Mouse (Mus musculus): ENCODE measurements around the gene Gdpgp1. TPM values are rescaled to one million over a fixed set of nuclear protein-coding genes. Genes with fewer than 3 reads are reported as not detected.

Gdpgp1 gene
- total RNA-seq, 4 experiments from 2014 or later = 6.2 to 7.5 (median 7.0) TPM

- no peak for DNase-seq (ENCODE audit: low spot score in 2 of 2)
These were observed 43.7 kb downstream of the Gdpgp1 start for GRCm38 (mm10) chr7:80276374-80276773.

- no peak for DNase-seq (ENCODE audit: low spot score in 2 of 2)
These were observed 47.4 kb downstream of the Gdpgp1 start for GRCm38 (mm10) chr7:80280032-80280431.

GRCm38 (mm10) chr7:80280998-80281397 lies 48.3 kb downstream of the Gdpgp1 start:
- DNase-seq (ENCODE audit: low spot score in 2 of 2) = no peak

- no peak for DNase-seq (ENCODE audit: low spot score in 2 of 2)
These were observed 49.0 kb downstream of the Gdpgp1 start for GRCm38 (mm10) chr7:80281646-80282045.

- DNase-seq (ENCODE audit: low spot score in 2 of 2) = no peak
These were observed 50.7 kb downstream of the Gdpgp1 start for GRCm38 (mm10) chr7:80283226-80283918.

- no peak for DNase-seq (ENCODE audit: low spot score in 2 of 2)
These were observed 51.7 kb downstream of the Gdpgp1 start for GRCm38 (mm10) chr7:80284391-80284790.

- no peak for DNase-seq (ENCODE audit: low spot score in 2 of 2)
These were observed 53.1 kb downstream of the Gdpgp1 start for GRCm38 (mm10) chr7:80285725-80286124.

GRCm38 (mm10) chr7:80287736-80288135 lies 55.1 kb downstream of the Gdpgp1 start:
- no peak for DNase-seq (ENCODE audit: low spot score in 2 of 2)

Other genes with a start within 250 kb of the Gdpgp1 start
- 10 to 100 TPM; 24.3 to 30.2 (median 26.0) TPM for gene Zfp710, start 208.1 kb upstream of the Gdpgp1 start, total RNA-seq (2022)
- gene Idh2, start 117.5 kb upstream of the Gdpgp1 start, total RNA-seq (2022) = 10 to 100 TPM; 67.5 to 83.7 (median 75.9) TPM
- gene Sema4b, start 46.0 kb upstream of the Gdpgp1 start, total RNA-seq (2022) = 10 to 100 TPM; 22.0 to 27.7 (median 25.9) TPM
- 10 to 100 TPM; 20.3 to 31.5 (median 25.9) TPM for gene Cib1, start 52 bp upstream of the Gdpgp1 start, total RNA-seq (2022)
- 1 to 10 TPM; 1.3 to 2.1 (median 1.8) TPM for gene Ttll13, start 13.5 kb downstream of the Gdpgp1 start, total RNA-seq (2022)
- gene Ngrn, start 28.4 kb downstream of the Gdpgp1 start, total RNA-seq (2022) = 10 to 100 TPM; 37.2 to 43.3 (median 38.6) TPM
- gene Vps33b, start 36.8 kb downstream of the Gdpgp1 start, total RNA-seq (2022) = 10 to 100 TPM; 19.8 to 27.7 (median 23.7) TPM
- gene Prc1, start 61.6 kb downstream of the Gdpgp1 start, total RNA-seq (2022) = 1 to 10 TPM in 3 of 4 experiments, under 1 TPM in 1; 0.51 to 1.9 (median 1.5) TPM
- gene Rccd1, start 91.6 kb downstream of the Gdpgp1 start, total RNA-seq (2022) = 10 to 100 TPM; 12.7 to 19.0 (median 14.2) TPM
- gene Unc45a, start 108.1 kb downstream of the Gdpgp1 start, total RNA-seq (2022) = 10 to 100 TPM; 35.5 to 47.2 (median 40.6) TPM
- 10 to 100 TPM; 37.7 to 55.7 (median 49.0) TPM for gene Hddc3, start 110.2 kb downstream of the Gdpgp1 start, total RNA-seq (2022)
- 100 to 1,000 TPM; 161 to 192 (median 173) TPM for gene Man2a2, start 138.5 kb downstream of the Gdpgp1 start, total RNA-seq (2022)
- gene Fes, start 155.1 kb downstream of the Gdpgp1 start, total RNA-seq (2022) = 10 to 100 TPM in 2 of 4 experiments, 1 to 10 TPM in 2; 7.0 to 20.0 (median 14.1) TPM
- gene Furin, start 172.6 kb downstream of the Gdpgp1 start, total RNA-seq (2022) = 10 to 100 TPM; 36.1 to 43.8 (median 39.7) TPM

All from layer of hippocampus, adult 8-10 months (tissue).